Mouse (Mus musculus) forebrain, postnatal 0 days (tissue): ENCODE results near the gene Kif6. TPM values are rescaled to one million over a fixed set of nuclear protein-coding genes. Genes with fewer than 3 reads are reported as not detected.

Experiments
- ATAC-seq: fragments of 200-750 bp; cut with Nextera tagmentation; 2 replicates; pipeline ENCODE4 v1.8.0; 2017; ENCODE audit warnings: mild to moderate bottlenecking, moderate library complexity
- DNase-seq: peaks from one replicate; pipeline ENCODE4 v3.0.0-alpha.2; 2015
- H3K27ac ChIP-seq: fragments of 300-500 bp; sonication (generic); 2 replicates; pipeline ENCODE4 v1.5.1; 2014; ENCODE audit warnings: low read depth, mild to moderate bottlenecking, antibody characterized with exemption, low read length, moderate library complexity, mixed read lengths
- H3K27me3 ChIP-seq: fragments of 300-500 bp; sonication (generic); 2 replicates; pipeline ENCODE4 v1.6.1; 2014; ENCODE audit warnings: mild to moderate bottlenecking, low read length, mixed read lengths; ENCODE audit not compliant: insufficient read depth
- H3K36me3 ChIP-seq: fragments of 300-500 bp; sonication (generic); 2 replicates; pipeline ENCODE4 v1.6.1; 2014; ENCODE audit warnings: mild to moderate bottlenecking, moderate library complexity; ENCODE audit not compliant: insufficient read depth
- H3K4me1 ChIP-seq: fragments of 300-500 bp; sonication (generic); 2 replicates; pipeline ENCODE4 v1.6.1; 2014; ENCODE audit warnings: antibody characterized with exemption; ENCODE audit not compliant: insufficient read depth
- H3K4me2 ChIP-seq: fragments of 300-500 bp; sonication (generic); 2 replicates; pipeline ENCODE4 v1.6.1; 2014; ENCODE audit warnings: low read depth, mild to moderate bottlenecking, moderate library complexity
- H3K4me3 ChIP-seq: fragments of 300-500 bp; sonication (generic); 2 replicates; pipeline ENCODE4 v1.5.1; 2014; ENCODE audit warnings: low read depth, low read length, mixed read lengths
- H3K9ac ChIP-seq: fragments of 300-500 bp; sonication (generic); 2 replicates; pipeline ENCODE4 v1.6.1; 2014; ENCODE audit warnings: mild to moderate bottlenecking
- H3K9me3 ChIP-seq: fragments of 300-500 bp; sonication (generic); 2 replicates; pipeline ENCODE4 v1.6.1; 2016; ENCODE audit warnings: low read length
- CTCF ChIP-seq: sonication (generic); IDR thresholded peaks from 2 replicates; pipeline ENCODE4 v1.5.1; 2016; ENCODE audit warnings: antibody characterized with exemption, control low read depth, low read depth
- WGBS: fragments of 180-500 bp; shearing (Covaris S2); extraction: QIAGEN DNeasy Blood & Tissue Kit; methylation state at CpG from one replicate; pipeline ENCODE4 v1.1.7; 2014; 5-methylcytosine and 5-hydroxymethylcytosine counted together
- polyA plus RNA-seq: library from polyadenylated mRNA; unstranded; fragments of >200 nt; fragmentation: Nextera tagmentation; extraction: Ambion mirVana; gene quantifications from 2 replicates; pipeline ENCODE4 v1.2.1, GENCODE M21; 2015
- total RNA-seq: library from RNA; depleted of rRNA; stranded (reverse); fragments of >200 nt; gene quantifications from 2 replicates; pipeline ENCODE4 v1.2.3, GENCODE M21; 2014; rRNA removed

Kif6 gene
- 3.7 and 7.4 TPM in 2 replicates for total RNA-seq
- polyA plus RNA-seq, result 1.6 and 2.0 TPM in 2 replicates

DNA sequence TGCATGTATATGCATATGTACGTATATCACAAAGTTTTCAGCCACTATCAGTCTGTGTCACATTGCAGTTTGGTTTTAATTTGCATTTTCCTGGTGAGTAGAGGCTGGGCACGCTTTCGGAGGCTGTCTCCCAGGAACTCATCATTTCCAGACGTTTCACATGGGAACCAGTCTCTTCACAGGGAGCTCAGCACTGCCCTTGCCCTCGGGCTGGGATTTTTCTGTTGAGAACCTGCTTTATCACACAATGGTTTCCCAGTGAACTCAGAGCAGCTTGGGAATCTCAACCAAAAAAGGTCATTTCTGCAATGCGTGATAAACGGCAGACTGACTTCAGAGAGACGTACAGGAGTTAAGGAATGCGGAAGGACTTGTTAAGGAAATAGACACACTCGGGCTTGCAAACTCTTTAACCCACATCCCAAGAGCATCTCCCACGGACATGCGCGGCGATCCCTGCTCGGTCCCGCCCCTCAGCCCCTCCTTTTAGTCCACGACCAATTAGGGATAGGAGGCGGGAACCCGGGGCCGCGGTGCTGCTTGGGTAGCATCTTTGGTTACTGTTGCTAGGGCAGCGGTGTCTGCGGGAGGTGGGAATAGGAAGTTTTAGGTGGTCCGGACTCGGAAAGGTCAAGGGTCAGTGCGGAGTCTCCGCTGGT, at the start of gene Kif6:
Kif6 (plus strand) TSS at position 560 of the 659 bp plus-strand sequence.
- H3K4me1 ChIP-seq, result peaks cover 3% of the 10 kb centered on the region; the same call in 1 of the 2 replicates

DNA sequence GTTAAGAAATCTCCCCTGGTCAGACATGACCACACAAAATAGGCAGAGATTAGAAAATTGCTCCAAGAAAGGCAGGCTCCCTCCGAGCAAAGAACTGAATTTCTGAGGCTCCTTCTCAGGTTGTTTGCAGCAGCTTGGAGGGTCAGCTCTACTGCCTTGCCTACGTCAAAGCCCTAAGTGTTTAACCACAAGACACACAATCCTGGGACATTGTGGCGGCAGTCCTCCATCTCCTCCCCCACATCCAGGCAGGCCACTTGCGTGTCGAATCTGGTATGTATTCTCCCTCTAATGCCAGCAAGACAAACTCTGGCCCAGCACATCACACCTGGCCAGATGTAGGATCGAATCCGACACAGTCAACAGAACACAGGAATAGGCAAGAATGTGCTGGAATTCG, 46.2 kb upstream of the Kif6 start:
- 82% methylated on average over 8 of the region's 8 CpGs for WGBS

More for the DNA sequence above, at the start of gene Kif6:
- Histone ChIP-seq H3K9ac (peak within 1 kb of the TSS; percentile 57), H3K4me3 (peak within 1 kb of the TSS; percentile 56), H3K36me3 (no peaks in the 10 kb centered on the region), H3K4me2 (peak within 1 kb of the TSS; percentile 96), H3K27me3 (no peaks in the 10 kb centered on the region), H3K27ac (peak within 1 kb of the TSS; percentile 46; the same call in 1 of the 2 replicates), H3K9me3 (no peaks in the 10 kb centered on the region)
- DNase-seq (peak; percentile 89), ATAC-seq (peak; percentile 99)
- WGBS, result 1% methylated on average over 27 of the region's 27 CpGs
- no peak for TF ChIP-seq CTCF

DNA sequence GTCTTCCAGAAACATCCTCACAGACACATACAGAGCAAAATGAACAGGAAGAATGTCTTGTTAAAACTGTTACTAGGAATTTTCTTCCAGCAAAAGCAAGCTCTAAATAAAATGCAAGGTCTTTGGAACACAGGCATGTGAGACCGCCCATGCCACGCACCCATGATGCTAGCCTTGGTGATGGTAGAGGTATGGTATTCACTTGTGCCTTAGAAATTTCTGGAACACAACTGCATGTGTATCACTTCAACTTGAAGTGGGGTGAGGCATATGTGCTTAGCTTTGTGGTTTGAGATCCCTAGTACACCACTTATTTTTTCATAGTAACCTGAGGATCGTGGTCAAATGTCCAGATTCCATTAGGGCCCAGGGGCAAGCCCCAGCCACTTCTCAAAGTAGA, 37.6 kb upstream of the Kif6 start:
- Histone ChIP-seq H3K4me3 (no peak overlapping the region), H3K9ac (no peak overlapping the region), H3K36me3 (no peaks in the 10 kb centered on the region), H3K4me1 (no peaks in the 10 kb centered on the region), H3K4me2 (no peak overlapping the region), H3K27ac (no peak overlapping the region), H3K9me3 (no peaks in the 10 kb centered on the region), H3K27me3 (no peaks in the 10 kb centered on the region)
- DNase-seq, result no peak
- TF ChIP-seq CTCF, result no peak
- WGBS, result 98% methylated on average over 3 of the region's 3 CpGs
- no peak for ATAC-seq

More for the DNA sequence above, 46.2 kb upstream of the Kif6 start:
- peaks cover 5% of the 10 kb centered on the region; the same call in 1 of the 2 replicates for H3K4me1 ChIP-seq
- H3K27me3 ChIP-seq, result peaks cover under 1% of the 10 kb centered on the region; the same call in 1 of the 2 replicates
- TF ChIP-seq CTCF, result no peak
- H3K27ac ChIP-seq, result no peak overlapping the region
- H3K9me3 ChIP-seq, result no peaks in the 10 kb centered on the region
- no peak for DNase-seq
- H3K4me2 ChIP-seq, result no peak overlapping the region
- no peak for ATAC-seq
- no peak overlapping the region for H3K4me3 ChIP-seq
- no peak overlapping the region for H3K9ac ChIP-seq
- H3K36me3 ChIP-seq, result no peaks in the 10 kb centered on the region

DNA sequence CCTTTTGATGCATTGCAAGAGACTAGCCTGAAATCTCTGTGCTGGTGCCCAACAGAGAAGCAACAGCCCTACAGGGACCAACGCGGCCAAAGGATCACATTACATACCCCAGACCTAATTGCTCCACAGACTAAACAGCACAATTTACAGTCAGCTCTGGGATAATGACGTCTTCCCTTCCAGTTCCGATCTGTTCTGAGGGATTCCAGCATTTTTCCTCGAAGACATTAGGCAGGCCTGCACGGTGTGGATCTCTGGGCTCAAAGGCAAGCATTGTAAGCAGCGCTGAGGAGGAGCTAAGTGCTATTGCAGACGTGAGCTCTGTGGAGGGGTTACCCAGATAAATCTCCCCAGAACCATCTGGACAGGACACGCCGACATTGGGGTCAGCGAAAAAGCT, 32.5 kb upstream of the Kif6 start:
- no peak overlapping the region for H3K27ac ChIP-seq
- no peak for DNase-seq
- 79% methylated on average over 11 of the region's 11 CpGs for WGBS

DNA sequence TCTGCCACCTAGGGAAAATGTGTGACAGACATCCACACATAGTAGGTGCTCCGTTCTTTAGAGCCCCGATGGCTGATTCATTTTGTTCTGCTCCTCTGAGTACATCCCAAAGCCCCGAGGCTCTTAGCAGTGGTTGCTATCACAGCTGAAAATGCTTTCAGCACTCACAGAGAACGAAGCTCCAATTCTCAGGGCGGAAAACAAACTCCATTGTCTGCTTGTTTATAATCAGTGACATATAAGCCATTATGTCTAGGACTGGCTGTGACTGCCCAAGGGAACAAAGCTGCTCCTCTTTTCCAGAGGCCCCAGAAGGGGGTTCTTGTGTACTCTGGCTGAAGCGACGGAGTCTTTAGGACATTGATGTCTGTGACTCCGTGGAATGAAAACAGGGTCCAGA, 24.9 kb upstream of the Kif6 start:
- no peak for ATAC-seq

More for the DNA sequence above, 32.5 kb upstream of the Kif6 start:
- Histone ChIP-seq H3K4me2 (no peak overlapping the region), H3K9me3 (no peaks in the 10 kb centered on the region), H3K36me3 (no peaks in the 10 kb centered on the region), H3K27me3 (no peaks in the 10 kb centered on the region), H3K4me1 (no peaks in the 10 kb centered on the region), H3K4me3 (no peak overlapping the region), H3K9ac (no peak overlapping the region)
- no peak for TF ChIP-seq CTCF
- ATAC-seq, result no peak

DNA sequence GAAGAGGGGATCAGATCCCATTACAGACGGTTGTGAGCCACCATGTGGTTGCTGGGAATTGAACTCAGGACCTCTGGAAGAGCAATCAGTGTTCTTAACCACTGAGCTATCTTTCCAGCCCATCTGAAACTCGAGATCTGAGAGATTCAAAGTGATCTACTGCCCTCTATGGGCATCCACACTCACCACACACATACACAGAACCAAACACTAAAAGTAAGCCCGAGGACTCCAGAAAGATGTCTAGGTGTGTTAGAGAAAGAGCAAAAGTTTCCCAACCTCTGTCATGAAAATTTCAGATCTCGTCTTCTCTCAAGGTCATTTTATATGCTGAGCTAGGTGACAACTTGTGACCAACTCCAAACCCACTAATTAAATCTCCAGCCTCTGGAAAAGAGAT, 9.5 kb upstream of the Kif6 start:
- WGBS, result 80% methylated on average over 4 of the region's 4 CpGs
- no peaks in the 10 kb centered on the region for H3K36me3 ChIP-seq
- H3K4me3 ChIP-seq, result no peak overlapping the region
- H3K27me3 ChIP-seq, result no peaks in the 10 kb centered on the region
- no peaks in the 10 kb centered on the region for H3K4me1 ChIP-seq
- no peak overlapping the region for H3K27ac ChIP-seq
- no peak for DNase-seq
- H3K9ac ChIP-seq, result no peak overlapping the region
- TF ChIP-seq CTCF, result no peak
- no peaks in the 10 kb centered on the region for H3K9me3 ChIP-seq
- no peak for ATAC-seq
- no peak overlapping the region for H3K4me2 ChIP-seq

More for the DNA sequence above, 24.9 kb upstream of the Kif6 start:
- no peaks in the 10 kb centered on the region for H3K27me3 ChIP-seq
- no peak overlapping the region for H3K27ac ChIP-seq
- no peak overlapping the region for H3K4me3 ChIP-seq
- no peak for DNase-seq
- H3K4me1 ChIP-seq, result no peaks in the 10 kb centered on the region
- WGBS, result 45% methylated on average over 8 of the region's 8 CpGs
- no peak overlapping the region for H3K4me2 ChIP-seq
- H3K9me3 ChIP-seq, result no peaks in the 10 kb centered on the region
- no peak overlapping the region for H3K9ac ChIP-seq
- TF ChIP-seq CTCF, result no peak
- no peaks in the 10 kb centered on the region for H3K36me3 ChIP-seq

DNA sequence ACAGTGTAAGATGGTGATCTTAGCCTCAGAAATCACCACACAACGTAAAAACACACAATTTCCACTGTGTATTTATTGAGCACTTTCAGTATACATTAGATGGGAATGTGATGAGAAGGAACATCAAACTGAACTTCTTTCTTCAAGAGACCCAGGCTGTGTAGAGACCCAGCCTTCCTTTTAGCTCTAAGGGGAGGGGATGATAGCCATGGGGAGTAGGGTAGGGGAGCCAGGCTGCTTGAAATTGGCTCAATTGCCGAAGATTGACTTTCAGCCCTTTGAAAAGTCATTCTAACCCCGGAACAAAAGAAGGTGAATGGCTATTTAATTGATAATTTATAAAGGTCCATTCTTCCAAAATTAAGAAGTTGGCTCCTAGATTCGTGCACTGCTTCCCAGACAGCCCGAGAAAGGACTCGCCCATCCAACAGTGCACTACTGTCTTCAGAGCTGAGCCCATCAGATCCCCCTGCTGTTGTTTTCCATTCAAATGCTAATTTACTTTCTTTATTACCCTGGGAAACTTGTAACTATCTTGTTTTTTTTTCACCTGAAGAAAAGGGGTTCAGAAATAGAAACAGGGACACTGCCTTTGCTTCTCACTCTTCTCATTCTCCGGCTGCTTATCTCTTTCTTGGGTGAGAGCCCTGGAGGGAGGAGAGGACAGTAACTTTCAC, 7.4 kb upstream of the Kif6 start:
- Histone ChIP-seq H3K4me3 (no peak overlapping the region), H3K9ac (no peak overlapping the region), H3K27me3 (no peaks in the 10 kb centered on the region), H3K27ac (no peak overlapping the region), H3K36me3 (no peaks in the 10 kb centered on the region), H3K9me3 (no peaks in the 10 kb centered on the region), H3K4me2 (no peak overlapping the region), H3K4me1 (no peaks in the 10 kb centered on the region)
- no peak for ATAC-seq
- DNase-seq, result no peak
- TF ChIP-seq CTCF, result no peak
- 19% methylated on average over 7 of the region's 7 CpGs for WGBS
